Mouse (Mus musculus): ENCODE measurements at regions not wholly inside any gene's neighbourhood (a gene's known extent, or its start where the extent isn't known, plus 50 kb on each side); places are given as distances from the start of the nearest gene placed in this dataset.

GRCm38 (mm10) chr10:124733103-124733502 is 656.2 kb downstream of the Slc16a7 start:
- Histone ChIP-seq H3K36me3 (ENCODE audit: control insufficient read depth, insufficient read depth, low read length) (no peaks in the 10 kb centered on the region), H3K27me3 (replicated peaks; ENCODE audit: control insufficient read depth, insufficient read depth, low read length) (no peaks in the 10 kb centered on the region), H3K4me1 (replicated peaks; ENCODE audit: control insufficient read depth, insufficient read depth, low read length) (no peaks in the 10 kb centered on the region), H3K4me3 (ENCODE audit: low read depth, low read length) (no peak overlapping the region), H3K9ac (ENCODE audit: low read depth, low read length) (no peak overlapping the region), H3K9me3 (ENCODE audit: control insufficient read depth, low read length) (no peaks in the 10 kb centered on the region), H3K4me2 (no peak overlapping the region), H3K27ac (ENCODE audit: low read depth, low read length) (no peak overlapping the region)
- no peak for DNase-seq (ENCODE audit: low spot score)
- ATAC-seq (replicated peaks; ENCODE audit: low FRiP score): no peak
- 76% methylated on average over 7 of the region's 7 CpGs for WGBS

DNA sequence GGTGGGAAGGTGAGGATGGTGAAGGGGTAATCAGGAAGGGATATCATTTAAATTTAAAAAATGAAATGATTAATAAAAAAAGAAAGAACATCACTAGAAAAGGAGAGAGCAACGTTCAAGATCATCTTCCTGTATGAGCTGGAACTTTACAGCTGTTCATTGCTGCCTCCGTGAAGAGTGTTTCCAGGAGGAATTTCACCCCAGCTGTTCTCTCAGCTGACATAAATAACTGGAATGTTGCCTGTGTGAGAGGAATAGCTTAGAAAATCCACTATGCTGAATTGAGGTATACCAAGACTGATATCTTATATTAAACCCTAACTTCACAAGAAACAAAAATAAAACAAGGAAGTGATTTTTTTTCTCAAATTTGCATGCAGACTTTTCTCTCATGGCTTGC is 656.9 kb downstream of the Slc16a7 start:
- DNase-seq (ENCODE audit: low spot score) (no peak), ATAC-seq (replicated peaks; ENCODE audit: low FRiP score) (no peak)
- Histone ChIP-seq H3K9ac (ENCODE audit: low read depth, low read length) (no peak overlapping the region), H3K36me3 (ENCODE audit: control insufficient read depth, insufficient read depth, low read length) (no peaks in the 10 kb centered on the region), H3K4me1 (replicated peaks; ENCODE audit: control insufficient read depth, insufficient read depth, low read length) (no peaks in the 10 kb centered on the region), H3K4me2 (no peak overlapping the region), H3K27me3 (replicated peaks; ENCODE audit: control insufficient read depth, insufficient read depth, low read length) (no peaks in the 10 kb centered on the region), H3K4me3 (ENCODE audit: low read depth, low read length) (no peak overlapping the region), H3K9me3 (ENCODE audit: control insufficient read depth, low read length) (no peaks in the 10 kb centered on the region), H3K27ac (ENCODE audit: low read depth, low read length) (no peak overlapping the region)
- 71% methylated on average over 2 of the region's 2 CpGs for WGBS

- Histone ChIP-seq H3K4me2 (no peak overlapping the region), H3K36me3 (ENCODE audit: control insufficient read depth, insufficient read depth, low read length) (no peaks in the 10 kb centered on the region), H3K27ac (ENCODE audit: low read depth, low read length) (no peak overlapping the region), H3K9me3 (ENCODE audit: control insufficient read depth, low read length) (no peaks in the 10 kb centered on the region), H3K4me1 (replicated peaks; ENCODE audit: control insufficient read depth, insufficient read depth, low read length) (no peaks in the 10 kb centered on the region), H3K9ac (ENCODE audit: low read depth, low read length) (no peak overlapping the region), H3K27me3 (replicated peaks; ENCODE audit: control insufficient read depth, insufficient read depth, low read length) (no peaks in the 10 kb centered on the region), H3K4me3 (ENCODE audit: low read depth, low read length) (no peak overlapping the region)
- WGBS: 68% methylated on average over 7 of the region's 7 CpGs
- DNase-seq (ENCODE audit: low spot score) (no peak), ATAC-seq (replicated peaks; ENCODE audit: low FRiP score) (peak; percentile 51; the same call in 1 of the 2 replicates)
Observed at GRCm38 (mm10) chr10:124731219-124731836, 657.9 kb downstream of the Slc16a7 start.

- ATAC-seq (replicated peaks; ENCODE audit: low FRiP score) (no peak), DNase-seq (ENCODE audit: low spot score) (no peak)
- 75% methylated on average over 3 of the region's 3 CpGs for WGBS
- Histone ChIP-seq H3K9ac (ENCODE audit: low read depth, low read length) (no peak overlapping the region), H3K27me3 (replicated peaks; ENCODE audit: control insufficient read depth, insufficient read depth, low read length) (no peaks in the 10 kb centered on the region), H3K36me3 (ENCODE audit: control insufficient read depth, insufficient read depth, low read length) (no peaks in the 10 kb centered on the region), H3K27ac (ENCODE audit: low read depth, low read length) (no peak overlapping the region), H3K9me3 (ENCODE audit: control insufficient read depth, low read length) (no peaks in the 10 kb centered on the region), H3K4me2 (no peak overlapping the region), H3K4me1 (replicated peaks; ENCODE audit: control insufficient read depth, insufficient read depth, low read length) (no peaks in the 10 kb centered on the region), H3K4me3 (ENCODE audit: low read depth, low read length) (no peak overlapping the region)
Observed at GRCm38 (mm10) chr10:124712647-124713046, 676.6 kb downstream of the Slc16a7 start.

GRCm38 (mm10) chr10:124710954-124711353 is 678.3 kb downstream of the Slc16a7 start:
- H3K27ac ChIP-seq (ENCODE audit: low read depth, low read length): no peak overlapping the region
- no peaks in the 10 kb centered on the region for H3K4me1 ChIP-seq (replicated peaks; ENCODE audit: control insufficient read depth, insufficient read depth, low read length)
- H3K9me3 ChIP-seq (ENCODE audit: control insufficient read depth, low read length): no peaks in the 10 kb centered on the region
- no peaks in the 10 kb centered on the region for H3K27me3 ChIP-seq (replicated peaks; ENCODE audit: control insufficient read depth, insufficient read depth, low read length)
- 82% methylated on average over 3 of the region's 3 CpGs for WGBS
- no peak overlapping the region for H3K9ac ChIP-seq (ENCODE audit: low read depth, low read length)
- no peaks in the 10 kb centered on the region for H3K36me3 ChIP-seq (ENCODE audit: control insufficient read depth, insufficient read depth, low read length)
- no peak overlapping the region for H3K4me2 ChIP-seq
- H3K4me3 ChIP-seq (ENCODE audit: low read depth, low read length): no peak overlapping the region
- DNase-seq (ENCODE audit: low spot score) (no peak), ATAC-seq (replicated peaks; ENCODE audit: low FRiP score) (no peak)

DNA sequence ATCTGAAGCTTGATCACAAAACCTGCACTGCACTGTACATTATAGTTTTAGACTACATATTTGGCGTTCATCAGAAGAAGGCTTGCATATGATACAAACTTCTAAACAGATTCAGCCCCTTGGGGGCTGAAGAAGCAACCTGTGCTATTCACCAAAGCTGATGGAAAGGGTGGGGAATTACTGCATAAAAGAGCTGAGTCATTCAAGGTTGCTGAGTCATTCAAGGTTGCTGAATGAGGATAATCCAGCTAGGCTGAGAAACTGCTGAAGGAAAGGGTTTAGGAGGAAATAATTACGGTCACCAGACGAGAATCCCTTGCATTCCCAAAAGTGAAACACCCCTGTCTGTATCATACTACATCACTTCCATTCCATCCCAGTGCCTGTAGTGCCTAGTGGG is 679.4 kb downstream of the Slc16a7 start:
- Histone ChIP-seq H3K4me2 (no peak overlapping the region), H3K9me3 (ENCODE audit: control insufficient read depth, low read length) (no peaks in the 10 kb centered on the region), H3K27me3 (replicated peaks; ENCODE audit: control insufficient read depth, insufficient read depth, low read length) (no peaks in the 10 kb centered on the region), H3K27ac (ENCODE audit: low read depth, low read length) (no peak overlapping the region), H3K9ac (ENCODE audit: low read depth, low read length) (no peak overlapping the region), H3K4me1 (replicated peaks; ENCODE audit: control insufficient read depth, insufficient read depth, low read length) (no peaks in the 10 kb centered on the region), H3K36me3 (ENCODE audit: control insufficient read depth, insufficient read depth, low read length) (no peaks in the 10 kb centered on the region), H3K4me3 (ENCODE audit: low read depth, low read length) (no peak overlapping the region)
- WGBS: 73% methylated on average over 3 of the region's 3 CpGs
- ATAC-seq (replicated peaks; ENCODE audit: low FRiP score): no peak
- DNase-seq (ENCODE audit: low spot score): no peak

DNA sequence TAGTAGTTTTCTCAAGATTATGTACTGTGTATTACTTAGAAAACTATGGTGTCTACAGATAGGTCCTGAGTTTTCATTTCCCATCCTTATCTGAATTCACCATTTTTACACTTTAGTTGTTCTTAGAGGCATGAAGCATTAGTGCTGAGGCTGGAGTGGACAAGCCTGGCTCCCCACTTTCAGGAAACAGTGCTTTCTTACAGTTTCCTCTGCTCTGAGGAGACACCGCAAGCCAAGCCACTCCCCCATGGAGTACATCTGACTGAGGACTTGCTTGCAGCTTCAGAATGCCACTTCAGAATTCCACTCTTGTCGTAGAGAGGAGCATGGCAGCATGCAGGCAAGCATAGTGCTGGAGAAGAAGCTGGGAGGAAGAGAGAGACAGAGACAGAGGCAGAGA is 682.6 kb downstream of the Slc16a7 start:
- no peak overlapping the region for H3K4me2 ChIP-seq
- no peak overlapping the region for H3K9ac ChIP-seq (ENCODE audit: low read depth, low read length)
- H3K27ac ChIP-seq (ENCODE audit: low read depth, low read length): no peak overlapping the region
- H3K36me3 ChIP-seq (ENCODE audit: control insufficient read depth, insufficient read depth, low read length): no peaks in the 10 kb centered on the region
- H3K27me3 ChIP-seq (replicated peaks; ENCODE audit: control insufficient read depth, insufficient read depth, low read length): no peaks in the 10 kb centered on the region
- no peak overlapping the region for H3K4me3 ChIP-seq (ENCODE audit: low read depth, low read length)
- H3K4me1 ChIP-seq (replicated peaks; ENCODE audit: control insufficient read depth, insufficient read depth, low read length): no peaks in the 10 kb centered on the region
- no peak for DNase-seq (ENCODE audit: low spot score)
- 48% methylated on average over 2 of the region's 2 CpGs for WGBS
- no peaks in the 10 kb centered on the region for H3K9me3 ChIP-seq (ENCODE audit: control insufficient read depth, low read length)
- no peak for ATAC-seq (replicated peaks; ENCODE audit: low FRiP score)

Measured in liver, embryonic 11.5 days (tissue).